ENCODE assay signal across 8 mouse cellular contexts in genomic region chr7:27259271-27259721, GRCm38 (mm10). TPM values are rescaled to one million over a fixed set of nuclear protein-coding genes. Genes with fewer than 3 reads are reported as not detected.
DNase-seq lines count a peak whose midpoint lies in the region; ATAC-seq and TF ChIP-seq lines count a peak whose summit lies in the region.

No protein-coding gene starts in this region.

- H3K4me3 ChIP-seq in G1E (ENCODE audit: low read depth, low read length), result peak overlapping the region; percentile 73
- peak overlapping the region; percentile 90 for H3K4me3 ChIP-seq in hindbrain, embryonic 12.5 days
- H3K4me3 ChIP-seq in midbrain, embryonic 12.5 days, result peak overlapping the region; percentile 87

- H3K4me1 ChIP-seq in G1E (ENCODE audit: insufficient read depth, low read depth, low read length), result peaks cover 42% of the 10 kb centered on the region
- peaks cover 43% of the 10 kb centered on the region for H3K4me1 ChIP-seq in hindbrain, embryonic 12.5 days
- peaks cover 56% of the 10 kb centered on the region for H3K4me1 ChIP-seq in midbrain, embryonic 12.5 days

- peaks cover 9% of the 10 kb centered on the region; the same call in 1 of the 2 replicates for H3K27me3 ChIP-seq in G1E (ENCODE audit: insufficient read depth, low read length)
- H3K27me3 ChIP-seq in hindbrain, embryonic 12.5 days, result no peaks in the 10 kb centered on the region
- no peaks in the 10 kb centered on the region for H3K27me3 ChIP-seq in midbrain, embryonic 12.5 days

- TF ChIP-seq CTCF in G1E (IDR thresholded peaks at IDR 0.05; ENCODE audit: low read depth, low read length), result no peak

- H3K36me3 ChIP-seq in G1E (replicated peaks), result peaks cover 37% of the 10 kb centered on the region
- H3K36me3 ChIP-seq in hindbrain, embryonic 12.5 days, result peaks cover 25% of the 10 kb centered on the region
- peaks cover 24% of the 10 kb centered on the region for H3K36me3 ChIP-seq in midbrain, embryonic 12.5 days

- 2% methylated on average over 9 of the region's 9 CpGs for WGBS in hindbrain, embryonic 12.5 days
- under 1% methylated on average over 9 of the region's 9 CpGs for WGBS in midbrain, embryonic 12.5 days

- peak overlapping the region; percentile 96 for H3K9ac ChIP-seq in hindbrain, embryonic 12.5 days
- H3K9ac ChIP-seq in midbrain, embryonic 12.5 days (replicated peaks), result peak overlapping the region; percentile 92

- no peaks in the 10 kb centered on the region for H3K9me3 ChIP-seq in G1E (replicated peaks)
- H3K9me3 ChIP-seq in hindbrain, embryonic 12.5 days (replicated peaks), result no peaks in the 10 kb centered on the region
- H3K9me3 ChIP-seq in midbrain, embryonic 12.5 days, result no peaks in the 10 kb centered on the region

- DNase-seq in kidney, postnatal 10 days, result peak; percentile 49
- no peak for DNase-seq in kidney, adult 8-10 months
- DNase-seq in G1E (ENCODE audit: low spot score), result no peak
- peak; percentile 48 to 55 for DNase-seq in cerebellum, postnatal 25 days
- DNase-seq in frontal cortex, postnatal 36 days (ENCODE audit: low spot score in 2 of 2), result no peak
- no peak for DNase-seq in layer of hippocampus, adult 9-10 months (ENCODE audit: low spot score)

- peak overlapping the region; percentile 90 for H3K4me2 ChIP-seq in hindbrain, embryonic 12.5 days (replicated peaks)
- peak overlapping the region; percentile 88 for H3K4me2 ChIP-seq in midbrain, embryonic 12.5 days (replicated peaks)

- ATAC-seq in G1E (ENCODE audit: extremely low read depth, insufficient number of reproducible peaks, low FRiP score, poor library complexity, severe bottlenecking), result no peak
- no peak for ATAC-seq in hindbrain, embryonic 12.5 days (ENCODE audit: low FRiP score)
- peak; percentile 2; the same call in 1 of the 2 replicates for ATAC-seq in midbrain, embryonic 12.5 days (ENCODE audit: low FRiP score, low read depth)

- H3K27ac ChIP-seq in hindbrain, embryonic 12.5 days, result peak overlapping the region; percentile 96
- peak overlapping the region; percentile 93 for H3K27ac ChIP-seq in midbrain, embryonic 12.5 days (replicated peaks)

RNA-seq across cellular contexts. Expression of gene Numbl, which starts 1.1 kb away (rescaled TPM):
- total RNA-seq in G1E (2014; fragmentation: Nextera tagmentation), result 2.9 and 4.5 TPM in 2 replicates
- total RNA-seq in G1E (2017), result 1.3 and 1.6 TPM in 2 replicates
- 5.7 TPM in 2 replicates for polyA plus RNA-seq in G1E (2012)
- 60.2 and 63.0 TPM in 2 replicates for polyA plus RNA-seq in hindbrain, embryonic 12.5 days (2016; fragmentation: Nextera tagmentation; extraction: Ambion mirVana)
- 59.8 and 61.2 TPM in 2 replicates for polyA plus RNA-seq in midbrain, embryonic 12.5 days (2016; fragmentation: Nextera tagmentation; extraction: Ambion mirVana)

RNA-seq across cellular contexts. Expression of gene Coq8b, which starts 26.5 kb away (rescaled TPM):
- total RNA-seq in G1E (2014; fragmentation: Nextera tagmentation), result 19.3 and 30.4 TPM in 2 replicates
- 25.3 and 25.5 TPM in 2 replicates for total RNA-seq in G1E (2017)
- 62.2 and 65.3 TPM in 2 replicates for polyA plus RNA-seq in G1E (2012)
- 23.2 and 24.3 TPM in 2 replicates for polyA plus RNA-seq in hindbrain, embryonic 12.5 days (2016; fragmentation: Nextera tagmentation; extraction: Ambion mirVana)
- polyA plus RNA-seq in midbrain, embryonic 12.5 days (2016; fragmentation: Nextera tagmentation; extraction: Ambion mirVana), result 22.1 and 22.9 TPM in 2 replicates

RNA-seq across cellular contexts. Expression of gene Itpkc, which starts 30.8 kb away (rescaled TPM):
- total RNA-seq in G1E (2014; fragmentation: Nextera tagmentation), result 5.3 and 6.6 TPM in 2 replicates
- 4.6 TPM in 2 replicates for total RNA-seq in G1E (2017)
- polyA plus RNA-seq in G1E (2012), result 3.5 and 3.9 TPM in 2 replicates
- polyA plus RNA-seq in hindbrain, embryonic 12.5 days (2016; fragmentation: Nextera tagmentation; extraction: Ambion mirVana), result 10.2 and 10.7 TPM in 2 replicates
- polyA plus RNA-seq in midbrain, embryonic 12.5 days (2016; fragmentation: Nextera tagmentation; extraction: Ambion mirVana), result 8.7 and 10.2 TPM in 2 replicates

Comparison
In these comparisons a context has a peak if more than half of its experiments do, and no peak if none do; other contexts are left out.
1. DNase-seq: peak in kidney, postnatal 10 days (single experiment) and cerebellum, postnatal 25 days (2 of 2); none in kidney, adult 8-10 months (0 of 2), G1E (single experiment), frontal cortex, postnatal 36 days (0 of 2) and layer of hippocampus, adult 9-10 months (single experiment).
2. Peak in every context shown above with its lines, with median percentiles within 50 percentile points of each other: H3K4me3 ChIP-seq.